Mouse (Mus musculus) left cerebral cortex, adult 9 months (tissue): ENCODE measurements at regions not wholly inside any gene's neighbourhood (a gene's known extent, or its start where the extent isn't known, plus 50 kb on each side); places are given as distances from the start of the nearest gene placed in this dataset.

ENCODE experiments used
- DNase-seq, 2 experiments: peaks; one replicate each; pipeline ENCODE4 v3.0.0; 2022; ENCODE audit warnings: low spot score in 2 of 2

- DNase-seq, result no peak
These were observed 743.4 kb downstream of the Hace1 start for GRCm38 (mm10) chr10:46321040-46321439.

- no peak for DNase-seq
These were observed 751.4 kb downstream of the Hace1 start for GRCm38 (mm10) chr10:46329052-46329451.

GRCm38 (mm10) chr10:46331599-46332283 is 754.1 kb downstream of the Hace1 start:
- no peak for DNase-seq

- no peak for DNase-seq
These were observed 755.6 kb downstream of the Hace1 start for GRCm38 (mm10) chr10:46333231-46333630.

GRCm38 (mm10) chr10:46345315-46345714 is 767.7 kb downstream of the Hace1 start:
- DNase-seq, result no peak

GRCm38 (mm10) chr10:46349613-46350012 is 772.0 kb downstream of the Hace1 start:
- DNase-seq, result no peak

- no peak for DNase-seq
These were observed 772.6 kb downstream of the Hace1 start for GRCm38 (mm10) chr10:46350196-46350595.

GRCm38 (mm10) chr10:46356775-46357174 is 779.1 kb downstream of the Hace1 start:
- DNase-seq, result no peak

- DNase-seq, result no peak
These were observed 796.3 kb downstream of the Hace1 start for GRCm38 (mm10) chr10:46373715-46374475.

- no peak for DNase-seq
These were observed 797.0 kb downstream of the Hace1 start for GRCm38 (mm10) chr10:46374646-46375045.

GRCm38 (mm10) chr10:46397089-46397488 is 819.5 kb downstream of the Hace1 start:
- DNase-seq, result no peak

GRCm38 (mm10) chr10:46403883-46404282 is 826.3 kb downstream of the Hace1 start:
- no peak for DNase-seq
